Mouse (Mus musculus) adrenal gland, postnatal 10 days (tissue): ENCODE measurements around the gene Ppil6. TPM values are rescaled to one million over a fixed set of nuclear protein-coding genes. Genes with fewer than 3 reads are reported as not detected.

ENCODE experiments used
- DNase-seq: peaks from one replicate; pipeline ENCODE4 v3.0.0; 2021; ENCODE audit warnings: mixed read lengths
- total RNA-seq, 2 experiments: library from RNA; stranded (reverse); gene quantifications; 2 replicates each; pipeline ENCODE4 v1.2.3; 2021

Ppil6 gene
- total RNA-seq, 2 experiments from 2014 or later, result 0.33 to 1.1 TPM

DNA sequence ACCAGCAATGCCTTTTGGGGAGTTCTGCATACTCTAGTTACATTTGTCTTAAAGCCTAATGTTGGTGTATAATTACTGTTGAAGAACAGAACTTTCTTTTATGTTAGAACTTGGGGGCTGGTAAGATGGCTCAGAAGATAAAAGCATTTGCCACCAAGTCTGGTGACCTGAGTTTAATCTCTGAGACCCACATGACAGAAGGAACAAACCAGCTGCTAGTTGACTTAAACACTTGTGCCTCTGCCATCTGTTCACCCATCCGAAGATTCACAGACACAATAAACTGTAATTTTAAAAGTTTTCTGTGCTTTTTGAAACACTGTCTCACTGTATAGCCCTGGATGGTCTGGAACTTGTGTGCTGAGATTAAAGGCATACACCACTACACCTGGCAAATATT, 35.5 kb downstream of the Ppil6 start:
- DNase-seq, result no peak

DNA sequence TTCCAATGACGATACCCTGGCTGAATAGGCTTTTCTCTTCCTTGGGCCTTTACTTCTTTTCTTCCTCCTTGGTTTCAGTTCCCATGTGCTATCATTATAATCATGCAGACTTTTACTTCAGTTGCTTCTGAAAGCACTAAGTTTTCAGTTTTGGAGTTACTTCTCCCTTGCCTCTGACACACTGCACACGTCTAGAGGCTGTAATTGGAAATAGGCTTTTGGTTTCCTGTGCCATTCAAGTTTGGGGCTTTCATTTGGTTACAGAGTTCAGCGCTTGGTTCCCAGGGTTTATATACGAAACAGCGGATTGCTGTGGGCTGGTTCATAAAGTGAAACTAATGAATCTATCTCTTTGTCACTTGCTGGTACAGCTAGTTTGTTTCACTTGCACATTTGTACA, 39.7 kb downstream of the Ppil6 start:
- DNase-seq, result no peak

DNA sequence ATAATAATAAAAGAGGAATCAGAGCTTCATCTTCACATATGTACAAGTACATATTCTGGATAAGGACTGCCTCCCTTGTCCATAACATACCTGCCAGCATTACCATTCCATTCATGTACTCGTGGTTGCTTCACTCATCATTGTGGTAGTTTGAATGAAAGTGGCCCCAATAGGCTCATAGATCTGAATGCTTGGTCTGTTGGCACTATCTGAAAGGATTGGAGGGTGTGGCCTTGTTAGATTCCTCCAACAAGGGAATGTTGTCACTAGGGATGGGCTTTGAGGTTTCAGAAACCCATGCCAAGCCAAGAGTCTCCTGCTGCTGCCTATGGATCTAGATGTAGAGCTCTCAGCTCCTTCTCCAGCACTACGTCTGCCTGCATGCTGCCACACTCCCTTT, 45.8 kb downstream of the Ppil6 start:
- DNase-seq, result no peak

DNA sequence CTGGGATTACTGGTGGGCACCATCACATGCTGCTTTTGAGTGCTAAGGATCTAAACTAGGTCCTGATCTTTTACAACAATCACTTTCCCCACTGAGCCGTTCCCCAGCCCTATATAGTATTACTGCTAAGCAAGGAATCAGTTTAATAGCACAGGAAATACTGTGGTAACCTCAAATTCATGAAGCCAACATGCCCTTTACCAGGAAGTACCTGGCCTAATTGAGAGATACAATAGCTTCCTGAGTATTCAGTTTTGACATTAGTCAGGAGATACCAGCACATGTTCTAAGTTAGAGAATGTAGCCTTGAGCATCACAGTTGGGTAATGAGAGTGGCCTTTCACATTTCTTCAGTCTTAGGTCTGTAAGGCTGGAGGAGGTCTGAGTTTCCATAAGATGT, 46.5 kb downstream of the Ppil6 start:
- no peak for DNase-seq

DNA sequence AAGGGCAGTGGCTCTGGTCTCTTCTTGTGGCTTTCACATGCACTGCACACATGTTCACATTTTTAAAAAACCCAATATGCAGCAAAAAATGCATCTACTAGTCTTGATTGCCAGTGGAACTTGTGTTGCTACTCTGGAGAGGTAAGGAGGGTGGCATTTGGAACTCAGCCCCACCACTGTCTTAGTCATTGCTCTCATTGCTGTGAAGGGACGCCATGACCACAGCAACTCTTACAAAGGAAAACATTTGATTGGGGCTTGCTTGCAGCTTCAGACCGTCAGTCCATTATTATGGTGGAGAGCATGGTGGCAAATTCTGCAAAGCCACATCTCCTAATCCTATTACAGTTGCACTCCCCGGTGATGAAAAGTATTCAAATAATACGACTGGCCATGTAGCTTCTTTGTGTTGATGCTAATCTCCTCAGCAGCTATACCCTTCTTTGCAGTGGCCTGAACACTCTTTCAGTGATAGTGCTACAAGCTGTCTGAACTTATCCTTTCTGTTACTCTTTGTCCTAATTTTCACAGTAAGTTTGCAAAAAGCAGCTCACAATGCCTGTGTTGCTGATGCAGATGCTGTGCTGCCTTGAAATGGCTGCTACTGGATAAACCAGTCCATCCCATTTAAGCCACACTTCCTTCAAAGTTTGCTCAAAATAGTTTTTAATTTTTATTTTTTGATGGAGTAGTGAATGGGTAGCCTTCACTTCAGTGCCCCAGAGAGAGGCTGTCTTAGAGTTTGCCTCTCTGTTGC, 47.2 kb downstream of the Ppil6 start:
- DNase-seq, result no peak

DNA sequence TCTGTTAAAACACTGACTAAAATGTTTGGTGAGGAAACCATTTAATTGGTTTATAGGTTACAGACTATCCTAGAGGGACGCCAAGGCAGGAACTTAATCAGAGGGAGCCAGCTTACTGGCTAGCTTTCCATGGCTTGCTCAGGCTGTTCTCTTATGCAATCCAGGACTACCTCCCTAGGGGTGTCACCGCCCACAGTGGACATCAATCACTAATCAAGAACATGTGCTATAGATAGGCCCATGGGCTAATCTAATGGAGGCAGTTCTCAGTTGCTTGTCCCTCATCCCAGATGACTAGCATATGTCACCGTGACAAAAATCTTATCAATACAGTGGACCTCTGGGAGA, 47.7 kb downstream of the Ppil6 start:
- no peak for DNase-seq

DNA sequence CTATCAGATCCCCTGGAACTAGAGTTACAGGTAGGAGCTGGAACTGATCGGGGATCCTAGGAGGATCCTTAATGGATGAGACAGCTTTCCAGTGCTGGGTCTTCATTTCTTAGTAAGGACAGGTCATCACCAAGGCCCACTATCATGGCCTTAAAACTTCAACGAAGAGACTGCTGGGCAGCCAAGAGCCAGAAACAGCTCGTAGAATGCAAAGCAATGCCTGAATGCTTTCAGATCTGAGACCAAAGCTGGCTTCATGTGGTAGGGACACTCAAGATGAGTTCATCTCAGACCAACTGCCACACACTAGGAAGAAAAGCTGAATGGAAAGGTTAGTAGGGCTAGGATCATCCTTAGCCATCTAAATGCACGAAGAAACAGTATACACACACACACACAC, 48.7 kb downstream of the Ppil6 start:
- DNase-seq, result no peak

DNA sequence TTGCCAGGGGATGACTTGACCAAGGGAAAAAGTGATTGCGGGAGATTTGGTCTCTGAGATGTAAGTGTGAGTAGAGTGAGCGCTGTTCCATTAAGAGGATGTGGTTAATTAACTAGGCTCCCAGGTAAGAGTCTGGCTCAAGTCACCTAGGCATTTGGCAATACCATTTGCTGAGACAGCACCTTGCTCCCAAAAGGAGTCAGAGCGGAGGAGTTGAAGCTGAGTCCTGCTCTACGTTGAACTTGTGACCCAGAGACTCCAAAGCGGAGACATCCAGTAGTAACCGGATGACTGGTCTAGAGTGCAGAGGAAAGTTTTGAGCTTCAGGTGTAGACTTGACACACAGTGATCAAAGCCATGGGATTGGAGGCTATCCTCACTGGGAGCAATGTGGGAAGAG, 51.8 kb downstream of the Ppil6 start:
- no peak for DNase-seq

DNA sequence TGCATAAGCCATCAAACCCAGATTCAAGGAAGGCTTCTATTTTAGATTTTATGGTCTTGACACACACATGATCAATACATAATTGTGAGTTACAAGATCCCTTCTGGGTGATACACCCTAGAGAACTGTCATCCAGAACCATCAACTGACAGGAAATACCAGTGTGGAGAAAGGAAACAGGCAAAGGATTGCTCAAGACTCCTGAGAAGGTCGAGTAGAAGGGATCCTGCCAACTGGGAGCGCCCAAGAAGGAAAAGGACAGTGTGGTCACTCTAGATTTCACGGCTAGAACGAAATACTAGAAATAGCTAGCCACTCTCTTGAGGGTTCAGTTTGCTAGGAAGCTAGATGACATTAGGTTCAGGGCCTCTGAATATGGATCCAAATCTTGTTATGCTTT, 53.2 kb downstream of the Ppil6 start:
- no peak for DNase-seq

DNA sequence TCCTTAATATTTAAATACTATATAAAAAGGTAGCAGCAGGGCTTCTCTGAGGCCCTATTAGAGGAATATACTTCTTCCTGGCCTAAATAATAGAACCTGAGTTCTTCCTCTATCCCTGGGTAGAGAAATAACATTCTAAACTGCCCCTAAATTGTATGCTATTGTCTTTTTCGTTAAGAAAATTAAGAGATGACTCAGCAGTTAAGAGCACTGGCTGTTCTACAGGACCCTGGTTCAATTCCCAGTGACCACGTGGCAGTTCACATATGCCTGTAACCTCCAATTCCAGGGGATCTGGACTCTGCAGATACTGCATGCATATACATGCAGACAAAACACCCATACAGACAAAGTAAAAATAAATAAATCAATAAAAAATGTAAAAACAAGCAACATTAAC, 53.6 kb downstream of the Ppil6 start:
- DNase-seq, result no peak

DNA sequence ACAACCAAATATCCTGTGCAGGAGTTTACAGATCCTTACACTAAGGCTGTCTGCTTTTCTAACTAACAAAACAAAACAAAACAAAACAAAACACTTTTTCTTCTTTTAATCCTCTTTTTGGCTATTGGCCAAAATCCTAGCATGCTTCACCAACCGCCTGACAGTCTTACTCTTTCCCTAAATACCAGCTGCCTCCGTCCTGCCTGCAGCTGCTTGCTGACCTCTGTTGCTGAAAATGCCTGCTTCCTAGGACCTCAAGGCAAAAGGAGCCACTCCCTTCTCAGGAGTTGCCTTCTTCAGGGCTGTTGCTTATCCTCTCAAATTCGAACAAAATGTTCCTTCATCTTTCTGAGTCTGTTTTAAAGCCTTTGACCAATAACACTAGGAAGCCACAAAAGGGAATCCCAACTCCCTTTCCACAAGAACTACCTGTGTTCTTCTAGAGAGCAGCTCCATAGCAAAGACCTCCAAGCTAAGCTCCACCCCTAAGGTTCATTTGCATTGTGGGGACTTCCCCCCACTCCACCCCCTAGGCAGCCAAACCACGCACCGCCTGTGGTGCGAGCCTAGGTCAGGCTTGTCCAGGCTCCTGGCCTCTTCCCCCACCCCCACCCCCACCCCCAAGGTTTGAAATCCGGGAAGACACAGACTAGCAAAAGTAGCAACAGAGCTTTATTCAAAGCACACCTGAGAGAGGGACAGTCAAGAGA, 54.4 kb downstream of the Ppil6 start:
- no peak for DNase-seq

DNA sequence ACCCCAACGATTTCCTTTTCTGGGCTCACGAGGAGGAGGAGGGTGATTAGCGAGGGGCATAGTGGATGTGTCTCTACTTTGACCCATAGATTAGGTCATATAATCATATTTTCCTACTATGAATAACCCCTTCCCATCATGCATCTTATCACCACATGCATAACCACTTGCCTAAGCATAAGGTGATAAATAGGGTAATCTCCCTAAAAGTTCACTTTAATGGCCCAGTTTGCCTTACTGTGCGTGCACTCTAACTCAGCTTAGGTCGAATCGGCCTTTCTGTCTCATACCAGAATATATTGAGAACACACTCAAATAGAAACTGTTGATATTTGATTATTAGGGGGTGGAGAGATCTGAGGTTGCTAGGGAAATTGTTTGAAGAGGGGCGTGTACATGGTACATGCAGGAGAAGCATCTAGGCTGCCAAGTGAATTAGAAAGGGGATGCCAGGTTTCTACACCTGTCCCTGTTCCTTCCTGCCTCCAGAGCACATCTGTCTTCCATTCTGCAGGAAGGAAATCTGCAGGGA, 55.1 kb downstream of the Ppil6 start:
- DNase-seq, result no peak

DNA sequence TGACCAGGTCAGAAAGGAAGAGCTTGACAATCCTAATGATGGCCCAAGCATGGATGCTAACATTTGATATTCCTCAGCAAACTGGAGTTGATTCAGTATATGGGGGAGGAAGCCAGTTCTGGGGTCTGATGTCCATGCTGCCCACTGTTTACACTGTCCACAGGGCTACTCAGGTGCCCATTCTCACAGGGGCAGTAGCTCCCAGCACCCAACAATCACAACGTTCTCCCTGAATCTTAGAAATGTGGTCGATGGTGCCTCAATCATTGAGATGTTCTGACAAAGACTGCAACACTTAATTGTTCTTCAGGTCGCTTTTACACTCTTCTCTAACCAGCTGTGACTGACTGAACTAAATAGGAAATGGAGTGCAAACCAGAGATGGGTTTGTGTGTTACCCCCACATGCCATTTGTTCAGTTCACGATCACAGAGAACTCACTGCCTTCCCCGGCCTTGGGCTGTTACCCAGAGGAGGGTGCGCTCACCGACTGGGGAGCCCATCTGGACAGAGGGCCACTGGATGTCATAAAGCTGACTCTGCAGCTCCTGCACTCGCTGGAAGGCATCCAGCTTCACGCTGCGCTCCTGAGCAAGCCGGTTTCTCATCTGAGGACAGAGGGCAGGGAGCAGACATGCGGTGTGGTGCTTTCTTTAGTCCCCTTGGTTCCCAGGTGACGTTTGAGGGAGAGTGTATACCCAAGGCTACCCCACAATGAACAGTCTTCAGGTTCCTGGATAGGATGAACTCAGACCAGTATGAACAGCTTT, 56.3 kb downstream of the Ppil6 start:
- DNase-seq, result peak; percentile 47

DNA sequence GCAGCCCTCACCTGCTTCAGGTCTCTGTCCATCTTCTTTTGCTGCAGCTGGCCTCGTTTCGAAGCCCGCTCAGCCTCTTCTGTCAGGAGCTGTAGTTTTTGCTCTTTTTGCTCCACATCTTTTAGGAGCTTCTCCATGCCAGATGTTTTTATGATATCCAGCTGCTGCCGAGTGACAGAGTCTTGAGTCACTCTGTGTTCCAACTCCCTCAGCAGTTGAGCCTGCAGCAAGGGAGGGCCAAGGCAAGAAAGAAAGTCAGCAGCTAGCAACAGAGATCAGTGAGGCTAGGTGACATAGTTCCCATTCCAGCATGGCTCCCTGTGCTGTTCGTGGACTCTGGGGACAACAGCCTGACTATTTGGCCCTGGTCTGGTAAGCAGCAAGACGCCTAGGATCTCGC, 60.5 kb downstream of the Ppil6 start:
- DNase-seq, result no peak

DNA sequence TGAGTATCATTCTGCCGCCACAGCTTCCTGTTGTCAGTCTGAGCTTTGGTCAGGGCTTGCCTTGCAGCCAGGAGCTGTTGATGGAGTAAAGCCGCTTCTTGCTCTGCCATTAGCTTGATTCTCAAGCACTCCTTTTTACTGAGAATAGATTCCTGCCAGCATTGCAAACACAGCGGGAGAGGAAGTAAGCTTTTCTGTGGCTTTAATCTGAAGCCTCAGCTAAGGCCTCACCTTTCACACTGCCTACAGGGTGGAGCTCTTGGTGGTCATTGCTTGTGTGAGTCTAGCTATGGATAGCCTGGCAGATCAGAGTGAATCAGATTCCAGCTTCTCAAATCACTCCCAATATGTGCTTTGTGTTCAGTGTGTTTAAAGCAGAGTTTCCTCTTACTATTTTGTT, 62.1 kb downstream of the Ppil6 start:
- DNase-seq, result no peak

DNA sequence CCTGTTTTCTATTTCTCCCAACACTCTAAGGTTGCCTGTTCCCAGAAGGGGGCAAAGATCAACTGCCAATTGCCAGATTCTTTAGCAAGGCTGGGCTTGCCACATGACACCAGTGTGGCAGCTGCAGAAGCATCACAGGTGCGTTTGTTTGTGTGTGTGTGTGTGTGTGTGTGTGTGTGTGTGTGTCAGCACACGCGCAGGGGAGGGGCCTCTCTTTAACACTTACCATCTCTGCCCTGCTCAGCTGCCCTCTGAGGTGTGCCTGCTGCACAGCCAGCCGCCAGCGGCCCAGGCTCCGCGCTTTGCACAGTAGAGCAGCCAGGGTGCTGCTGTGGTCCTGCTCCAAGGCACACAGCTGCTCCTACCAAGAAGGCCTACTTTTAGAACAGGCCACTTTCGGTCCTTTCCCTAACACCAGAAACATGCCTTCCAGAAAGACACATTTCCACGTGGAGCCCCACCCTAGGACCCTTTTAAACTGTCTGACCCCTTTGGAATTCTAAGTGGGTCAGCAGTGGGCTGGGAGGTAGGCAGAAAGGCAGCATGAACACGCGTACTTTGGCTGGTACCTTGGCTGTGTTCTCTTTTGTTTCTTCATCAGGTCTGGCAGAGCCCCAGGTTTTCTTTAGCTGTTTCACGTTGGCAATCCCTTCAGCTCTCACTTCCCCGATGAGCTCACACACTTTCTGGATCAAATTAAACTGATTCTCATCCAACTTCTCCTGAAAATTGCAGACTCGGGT, 62.8 kb downstream of the Ppil6 start:
- DNase-seq, result peak; percentile 63

DNA sequence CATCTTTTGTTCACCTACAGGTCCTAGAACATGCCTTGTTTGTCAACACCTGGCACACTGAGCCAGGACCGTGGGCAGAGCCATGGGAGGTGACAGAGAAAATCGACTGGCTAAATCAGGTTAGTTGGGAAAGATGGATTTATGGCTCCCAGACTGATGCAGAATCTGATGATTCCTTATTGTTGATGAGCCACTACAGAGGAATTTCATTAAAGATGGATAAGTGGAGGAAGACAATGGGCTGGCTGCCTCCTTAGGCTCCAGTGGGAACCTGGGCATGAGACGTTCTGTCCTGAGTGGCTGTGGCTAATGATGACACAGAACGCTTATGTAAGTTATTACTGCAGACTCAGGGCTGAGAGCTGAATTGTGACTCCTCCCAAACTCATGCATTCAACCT, 63.5 kb downstream of the Ppil6 start:
- no peak for DNase-seq

DNA sequence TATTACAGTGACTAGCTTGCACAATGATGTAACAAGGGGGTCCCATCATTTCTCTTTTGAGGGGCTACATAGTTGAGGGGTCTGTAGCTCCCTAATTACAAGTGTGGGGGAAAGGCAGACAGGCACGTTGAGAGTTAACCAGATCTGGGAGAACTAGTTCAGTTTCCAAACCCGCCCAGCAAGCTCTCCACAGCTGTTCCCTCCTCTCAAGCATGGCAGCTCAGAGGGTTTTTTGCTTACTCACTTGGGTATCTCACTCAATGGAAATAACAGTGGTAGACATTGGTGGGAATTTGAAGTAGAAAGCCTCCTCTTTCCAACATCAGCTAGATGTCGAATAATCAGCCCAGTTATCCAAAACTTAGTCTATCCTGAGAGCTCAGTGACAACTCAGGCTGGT, 64.8 kb downstream of the Ppil6 start:
- no peak for DNase-seq

DNA sequence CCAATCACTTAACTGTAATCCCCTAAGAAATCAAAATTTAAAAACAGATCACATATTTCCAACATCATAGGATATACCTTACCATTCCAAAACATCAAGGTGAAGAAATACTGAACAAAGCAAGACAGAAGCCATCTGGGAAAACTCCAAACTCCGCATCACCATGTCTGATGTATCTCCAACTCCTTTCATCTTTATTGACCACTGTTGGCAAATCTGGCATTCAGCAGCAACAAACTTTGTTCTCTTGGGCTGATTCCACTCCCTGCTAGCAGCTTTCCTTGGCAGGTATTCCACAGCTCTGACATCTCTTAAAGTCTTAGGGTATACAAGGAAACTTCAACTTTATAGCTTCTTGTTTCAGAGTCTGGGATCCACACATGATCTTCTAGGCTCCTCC, 68.2 kb downstream of the Ppil6 start:
- DNase-seq, result no peak

DNA sequence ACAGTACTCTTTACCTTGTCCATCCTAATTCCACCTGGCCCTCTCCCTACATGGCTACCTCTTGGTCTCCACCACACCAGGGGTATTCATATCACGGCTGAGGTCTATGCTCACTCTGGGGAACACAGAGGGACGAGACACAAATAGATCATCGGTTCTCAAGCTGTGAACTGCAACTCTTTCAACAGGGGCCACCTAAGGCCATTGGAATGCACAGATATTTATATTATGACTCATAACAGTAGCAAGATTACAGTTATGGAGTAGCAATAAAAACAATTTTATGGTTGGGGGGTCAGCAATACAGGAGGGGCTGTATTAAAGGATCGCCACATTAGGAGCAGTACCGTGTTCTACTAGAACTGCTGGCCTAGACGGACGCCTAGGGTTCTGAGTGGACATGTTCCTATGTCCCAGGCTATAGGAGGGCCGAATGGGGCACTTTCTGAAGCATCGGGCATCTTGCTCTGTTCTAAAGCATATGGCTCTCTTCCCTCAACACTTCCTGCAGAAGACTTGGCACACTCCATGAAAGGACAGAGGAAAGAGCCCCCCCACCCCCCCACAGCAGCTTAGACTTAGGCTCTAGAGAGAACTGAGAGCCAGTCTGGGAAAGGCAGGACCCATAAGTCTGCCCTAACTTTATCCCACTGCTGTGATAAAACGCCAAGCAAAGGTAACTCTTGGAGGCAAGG, 71.6 kb downstream of the Ppil6 start:
- no peak for DNase-seq
